Mouse (Mus musculus): Measurements from ENCODE around the gene Upf2.
"Not testable (repeated sequence)": the region's sequence is repeated elsewhere in the genome, so short reads cannot be mapped to it uniquely, and the experiment has no call there.

Gene Upf2

DNA sequence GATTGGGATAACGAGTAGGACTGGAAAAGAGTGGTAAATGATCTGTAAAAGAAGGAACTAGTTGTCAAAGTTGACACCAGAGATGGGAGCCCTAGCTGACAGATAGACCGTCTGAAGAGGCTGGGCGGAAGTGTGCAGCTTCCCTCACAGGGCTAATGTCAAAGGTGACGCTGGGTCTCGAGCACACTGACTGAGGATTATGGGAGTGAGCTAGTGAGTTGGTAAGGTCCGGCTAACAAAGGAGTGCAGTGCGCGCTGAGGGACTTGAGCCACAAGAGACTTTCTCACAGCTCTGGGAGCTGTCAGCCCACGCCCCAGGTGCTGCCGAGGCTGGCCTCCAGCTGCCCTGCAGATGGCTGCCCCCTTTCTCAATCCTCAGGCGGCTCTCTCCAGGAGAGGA lies 119.7 kb downstream of the Upf2 start:
- no peak for DNase-seq (ENCODE audit: low read depth, low spot score)

DNA sequence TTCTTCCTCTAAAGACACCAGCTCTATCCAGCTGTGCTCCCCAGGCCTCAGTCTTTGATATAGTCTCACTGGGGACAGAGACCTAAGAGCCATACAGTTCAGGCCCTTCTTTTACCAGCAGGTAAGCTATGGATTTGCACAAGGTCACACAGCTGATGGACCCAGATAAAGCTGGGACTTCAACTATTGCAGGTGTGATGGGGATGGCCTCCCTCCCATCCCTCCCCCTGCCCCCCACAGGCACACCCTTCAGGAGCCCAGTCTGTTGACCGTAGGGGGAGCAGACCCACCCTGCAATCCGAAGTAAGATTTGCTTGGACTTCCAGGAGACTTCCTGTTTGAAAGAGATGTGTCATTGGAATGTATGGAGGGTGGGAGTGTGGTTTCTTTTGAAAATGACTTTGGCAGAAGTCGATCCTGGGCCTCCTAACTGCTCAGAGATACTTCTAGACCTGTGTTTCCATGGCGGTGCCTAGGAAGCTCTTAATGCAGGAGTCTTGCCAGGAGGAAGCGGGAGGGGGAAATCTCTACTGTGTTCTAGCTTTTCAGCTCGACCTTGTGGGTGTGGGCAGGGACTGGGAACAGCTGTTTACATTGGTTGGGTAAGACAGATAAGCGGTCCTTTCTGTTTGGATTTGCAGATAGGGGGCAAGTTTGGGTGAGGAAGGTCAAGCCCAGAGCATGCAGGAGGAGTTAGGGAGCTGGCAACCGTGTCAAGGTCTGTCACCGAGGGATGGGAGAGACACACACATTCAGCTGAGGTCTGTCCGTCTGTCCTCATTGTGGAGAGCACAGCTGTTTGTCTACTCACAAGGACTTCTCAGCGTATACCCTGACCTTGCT lies 120.5 kb downstream of the Upf2 start:
- DNase-seq (ENCODE audit: low read depth, low spot score) = no peak

DNA sequence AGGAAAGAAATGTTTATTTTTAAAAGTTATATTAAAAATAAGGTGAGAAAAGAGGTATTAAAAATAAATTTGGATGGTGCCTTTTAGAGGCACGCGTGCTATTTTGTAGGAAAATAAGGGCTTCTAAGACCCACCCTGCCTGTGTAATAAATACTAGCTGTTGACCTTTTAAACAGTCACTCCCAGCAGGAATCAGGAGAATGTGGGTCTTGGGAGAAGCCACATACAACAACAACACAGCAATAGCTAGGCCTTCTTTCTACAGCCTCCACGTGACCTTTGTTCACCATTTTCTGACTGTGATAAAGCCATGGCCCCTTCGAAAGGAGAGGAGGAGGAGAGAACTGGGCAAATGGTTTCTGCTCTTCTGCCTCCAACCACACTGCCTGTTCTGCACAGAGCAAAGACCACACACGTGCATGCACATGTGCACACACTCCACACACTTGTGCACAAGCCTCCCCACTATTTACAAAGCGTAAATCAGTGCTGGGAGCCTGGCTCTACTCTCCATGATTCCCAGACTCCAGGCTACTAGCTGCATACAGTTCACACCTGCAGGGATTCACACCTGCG lies 121.5 kb downstream of the Upf2 start:
- DNase-seq (ENCODE audit: low read depth, low spot score) = no peak

DNA sequence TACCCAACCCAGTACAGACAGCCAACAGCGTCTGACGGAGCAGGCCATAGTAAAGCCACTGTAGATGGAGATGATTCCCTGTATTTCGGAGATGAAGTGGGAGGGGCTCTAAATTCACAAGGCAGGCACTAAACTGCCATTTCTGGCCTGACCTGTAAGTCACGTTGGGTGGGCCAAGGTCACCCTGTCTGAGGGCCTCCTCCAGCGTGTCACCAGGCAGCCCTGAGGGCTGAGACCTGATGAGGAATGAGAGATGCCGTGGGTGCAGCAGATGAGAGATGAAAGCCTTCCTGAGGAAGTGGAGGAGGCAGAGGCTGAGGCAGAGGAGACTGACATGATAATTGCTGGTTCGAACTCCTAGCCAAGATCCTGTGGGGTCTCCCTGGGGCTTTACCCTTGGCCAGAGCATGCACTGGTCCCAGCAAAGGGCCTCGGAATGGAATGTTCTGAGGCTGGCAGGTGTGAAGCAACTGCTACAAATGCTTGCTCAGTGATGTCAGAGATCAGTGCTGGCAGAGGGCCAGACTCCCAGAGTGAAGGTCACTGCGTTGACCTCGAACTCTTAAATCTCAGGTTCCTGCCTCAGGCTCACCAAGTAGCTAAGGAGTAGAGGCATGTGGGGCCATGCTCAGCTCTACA lies 123.7 kb downstream of the Upf2 start:
- no peak for DNase-seq (ENCODE audit: low read depth, low spot score)

DNA sequence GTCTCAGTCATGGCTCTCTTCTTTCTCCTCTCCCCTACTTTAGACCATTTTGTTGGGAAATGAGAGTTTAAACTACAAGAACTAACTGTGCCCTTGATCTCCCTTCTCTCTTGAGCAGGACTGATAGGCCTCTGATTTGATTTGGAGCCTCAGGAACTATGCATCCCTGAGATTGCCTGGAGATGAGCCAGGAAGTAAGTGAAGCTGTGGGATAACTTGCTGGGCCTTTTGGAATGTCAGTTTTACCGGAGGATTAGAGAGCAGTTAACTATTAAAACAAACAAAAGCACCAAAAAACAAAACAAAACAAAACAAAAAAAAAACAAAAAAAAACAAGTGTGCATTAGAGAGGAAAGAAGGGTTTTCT lies 124.2 kb downstream of the Upf2 start:
- no peak for DNase-seq (ENCODE audit: low read depth, low spot score)

DNA sequence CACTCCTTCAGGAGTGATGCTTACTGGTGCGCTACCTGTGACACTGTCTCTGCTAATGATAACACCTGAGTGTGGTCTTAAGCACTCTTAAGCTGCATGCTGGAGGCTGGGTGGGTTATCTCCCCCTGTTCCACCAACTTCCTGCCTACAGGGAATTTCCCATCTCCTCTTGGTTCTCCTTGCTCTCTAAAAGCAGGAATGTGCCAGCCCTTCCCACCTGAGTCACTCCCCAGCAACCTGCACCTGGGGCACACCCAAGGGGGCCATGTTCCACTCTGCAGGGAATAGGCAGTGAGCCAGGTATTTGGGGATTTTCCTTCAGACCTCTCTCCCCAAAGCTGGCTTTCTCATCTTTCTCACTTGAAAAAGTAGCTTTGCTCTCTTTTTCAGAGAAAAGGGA lies 128.8 kb downstream of the Upf2 start:
- DNase-seq (ENCODE audit: low read depth, low spot score) = no peak

DNA sequence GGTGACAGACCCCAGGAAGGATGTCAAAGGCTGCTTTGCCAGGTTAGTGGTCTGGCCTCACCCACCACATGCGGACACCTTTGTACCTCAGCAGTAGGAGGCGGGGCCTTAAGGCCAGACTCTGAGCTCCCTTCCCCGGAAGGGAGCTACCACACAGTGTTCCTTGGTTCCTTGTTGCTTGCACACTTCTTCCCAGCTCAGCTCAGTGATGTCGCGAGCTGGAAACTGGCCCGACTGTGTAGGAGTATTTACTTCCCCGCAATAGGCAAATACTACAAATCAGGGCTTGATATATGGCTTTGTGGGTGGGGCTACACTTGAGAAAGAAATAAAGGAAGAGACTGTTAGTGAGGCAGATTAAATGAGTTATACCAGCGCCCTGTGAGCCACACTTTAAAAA lies 129.8 kb downstream of the Upf2 start:
- DNase-seq (ENCODE audit: low read depth, low spot score) = no peak

DNA sequence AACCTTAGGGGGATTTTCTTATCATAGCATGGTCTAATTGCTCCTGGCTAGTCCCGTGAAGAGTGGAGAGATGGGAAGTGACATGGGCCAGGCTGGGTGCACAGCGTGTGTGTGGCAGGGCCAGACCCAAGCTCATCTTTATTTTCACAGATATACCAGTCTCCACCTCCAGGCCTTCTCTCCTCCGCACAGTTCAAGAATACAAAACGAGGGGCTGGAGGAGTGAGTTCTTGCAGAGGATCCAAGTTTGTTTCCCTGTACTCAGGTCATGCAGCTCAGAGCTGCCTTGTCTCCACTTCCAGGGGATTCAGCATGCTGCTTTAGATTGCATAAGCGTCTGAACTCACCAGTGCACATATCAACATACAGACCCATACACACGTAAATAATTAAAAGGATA lies 131.3 kb downstream of the Upf2 start:
- DNase-seq (ENCODE audit: low read depth, low spot score) = no peak

DNA sequence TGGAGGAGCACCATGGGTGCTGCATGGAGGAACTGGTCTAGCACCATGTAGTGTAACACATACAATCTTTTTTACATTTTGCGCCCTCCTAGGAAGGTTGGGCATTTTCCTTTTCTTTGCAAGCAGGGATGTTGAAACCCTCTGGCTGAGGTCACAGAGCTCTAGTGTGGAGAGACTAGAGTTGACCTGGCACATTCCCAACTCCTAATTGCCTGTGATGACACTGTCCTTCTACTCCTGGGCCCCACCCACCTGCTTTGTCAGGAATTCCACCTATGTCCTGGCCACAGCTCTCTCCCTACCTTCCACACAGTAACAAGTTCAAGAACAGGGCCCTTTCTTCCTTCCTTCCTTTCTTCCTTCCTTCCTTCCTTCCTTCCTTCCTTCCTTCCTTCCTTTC lies 132.4 kb downstream of the Upf2 start:
- no peak for DNase-seq (ENCODE audit: low read depth, low spot score)

DNA sequence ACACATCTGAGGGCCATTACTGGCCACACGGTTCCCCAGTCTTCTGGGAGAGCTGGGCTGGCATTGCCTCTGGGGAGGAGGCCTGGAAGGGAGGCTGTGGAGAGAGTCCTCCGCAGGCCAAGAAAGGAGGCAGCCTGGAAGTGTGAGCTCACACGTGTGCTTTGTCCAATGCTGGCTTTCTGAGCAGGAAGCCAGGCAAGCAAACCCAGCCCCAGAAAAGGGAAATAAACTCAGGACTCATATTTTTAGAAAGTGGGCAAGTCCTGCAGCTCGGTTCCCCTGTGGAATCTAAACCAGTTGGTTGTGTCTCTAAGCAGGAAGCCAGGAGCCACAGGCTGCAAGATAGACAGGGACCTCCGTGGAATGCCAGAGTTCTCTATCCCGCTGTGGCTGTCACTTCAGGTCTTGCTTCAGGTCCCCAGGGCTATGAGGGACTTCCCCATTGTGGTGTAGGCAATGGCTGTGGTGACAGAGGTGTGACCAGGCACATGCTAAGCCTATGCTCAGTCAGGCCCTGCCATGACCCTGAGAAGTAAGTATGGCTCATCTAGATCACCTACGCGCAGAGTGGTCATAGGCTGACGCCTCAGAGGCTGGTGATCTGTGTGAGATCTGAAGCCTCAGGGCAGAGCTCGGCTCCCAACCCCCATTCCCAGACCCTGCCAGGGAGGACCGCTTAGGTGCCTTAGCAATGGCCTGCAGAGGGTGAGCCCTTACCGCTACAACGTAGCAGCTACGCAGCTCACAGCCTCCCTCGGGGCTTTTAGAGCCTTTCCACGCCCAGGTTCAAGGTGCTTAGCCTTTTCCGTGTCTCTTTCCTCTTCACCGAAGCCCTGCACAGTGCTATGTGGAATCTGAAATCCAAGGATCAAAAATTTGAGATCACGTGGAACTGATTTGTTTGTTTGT lies 134.6 kb downstream of the Upf2 start:
- DNase-seq (ENCODE audit: low read depth, low spot score) = no peak

DNA sequence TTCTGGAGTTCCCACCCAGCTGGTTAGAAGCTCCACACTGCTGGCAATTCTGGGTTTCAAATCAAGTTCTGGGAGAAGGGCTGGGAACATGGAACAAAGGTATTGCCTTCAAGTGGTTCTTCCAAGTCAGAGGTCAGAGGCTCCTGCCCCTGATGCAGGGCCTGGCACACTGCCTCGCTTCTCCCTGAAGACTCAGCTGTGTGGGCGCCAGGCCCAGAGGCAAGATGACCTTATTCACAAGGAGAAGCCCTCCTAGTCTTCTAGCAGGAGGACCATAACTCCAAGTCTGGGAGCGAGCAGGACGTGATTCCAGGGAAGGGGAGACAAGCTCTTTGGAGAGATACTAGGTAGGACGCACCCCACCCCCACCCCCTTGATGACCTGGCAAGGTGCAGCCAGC lies 135.9 kb downstream of the Upf2 start:
- DNase-seq (ENCODE audit: low read depth, low spot score) = no peak

DNA sequence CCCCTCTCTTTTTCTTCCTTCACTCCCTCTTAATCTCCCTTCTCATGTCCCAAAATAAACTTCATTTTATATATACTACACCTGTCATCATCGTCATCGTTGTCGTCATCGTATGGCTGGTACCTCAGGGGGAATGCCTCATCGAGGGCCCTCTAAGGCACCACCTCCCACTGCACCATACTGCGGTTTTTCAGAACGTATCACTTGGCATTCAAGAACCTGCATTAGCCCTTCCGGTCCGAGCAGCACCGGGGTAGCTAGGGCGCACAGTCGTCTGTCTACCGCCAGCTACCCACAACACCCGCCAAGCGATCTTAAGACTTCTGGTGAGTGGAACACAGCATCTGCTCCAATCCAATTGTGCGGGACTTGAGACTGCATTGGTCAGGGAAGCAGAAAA lies 138.7 kb downstream of the Upf2 start:
- DNase-seq (ENCODE audit: low read depth, low spot score) = not testable (repeated sequence)

DNA sequence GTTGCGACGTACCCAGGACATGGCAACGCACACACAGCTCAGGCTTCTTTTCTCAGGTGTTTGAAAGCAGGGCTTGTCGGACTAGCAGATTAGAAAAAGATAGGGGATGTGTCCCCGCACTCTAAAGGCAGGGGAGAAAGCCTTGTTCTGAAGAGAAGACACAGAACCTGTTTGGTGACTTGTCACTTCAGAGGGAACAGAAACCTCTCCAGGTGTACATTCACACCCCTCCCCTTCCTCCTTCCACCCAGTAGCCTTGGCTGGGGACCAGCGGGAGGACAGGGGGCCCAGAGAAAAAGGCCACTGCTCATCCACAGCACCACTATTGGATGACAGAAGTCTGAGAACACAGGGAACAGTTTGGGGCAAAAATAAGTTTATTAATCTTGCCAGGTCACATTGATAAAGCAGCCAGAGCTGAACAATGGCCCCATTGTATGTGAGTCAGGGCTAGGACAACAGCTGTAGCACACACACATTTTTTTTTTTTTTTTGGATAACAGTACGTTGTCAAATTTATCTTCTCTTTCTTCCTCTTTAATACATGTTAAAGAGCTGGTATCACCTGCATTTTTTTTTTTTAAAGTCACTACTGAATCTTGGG lies 145.9 kb downstream of the Upf2 start:
- DNase-seq (ENCODE audit: low read depth, low spot score) = no peak

DNA sequence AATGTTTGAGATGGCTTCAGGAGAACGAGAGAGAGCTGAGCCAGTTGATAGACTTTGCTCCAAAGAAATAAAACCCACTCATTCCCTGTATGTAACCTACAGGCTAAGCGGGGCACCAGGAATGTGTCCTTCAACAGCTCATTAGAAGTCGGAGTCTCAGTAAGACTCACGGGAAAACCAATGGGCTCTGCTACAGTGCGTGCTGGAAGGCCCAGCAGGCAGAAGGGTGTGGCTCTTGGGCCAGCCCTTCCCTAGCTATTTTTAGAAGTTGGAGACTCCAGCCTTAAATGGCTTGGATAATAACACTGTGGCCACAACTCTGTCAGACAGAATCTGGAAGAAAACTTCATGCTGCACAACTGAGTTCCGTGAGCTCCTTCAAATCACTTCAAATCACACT lies 147.7 kb downstream of the Upf2 start:
- DNase-seq (ENCODE audit: low read depth, low spot score) = no peak

DNA sequence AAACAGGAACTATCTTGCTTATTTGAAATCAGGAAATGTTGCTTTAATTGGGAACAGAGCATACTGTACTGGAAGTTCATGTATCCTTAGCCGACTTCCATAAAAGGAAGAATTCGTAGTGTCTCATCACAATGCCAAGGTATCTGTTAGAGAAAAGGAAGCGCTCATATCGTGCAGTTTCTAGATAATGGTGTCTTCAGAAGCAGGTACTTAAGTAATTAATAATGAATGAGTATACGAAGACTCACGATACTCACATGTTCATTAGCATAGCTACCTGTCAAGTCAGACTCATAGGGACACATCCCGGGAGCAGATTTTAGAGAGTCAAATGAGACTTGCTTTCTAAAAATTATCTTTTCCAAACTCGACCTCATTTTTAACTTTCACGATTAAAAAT lies 148.2 kb downstream of the Upf2 start:
- no peak for DNase-seq (ENCODE audit: low read depth, low spot score)

DNA sequence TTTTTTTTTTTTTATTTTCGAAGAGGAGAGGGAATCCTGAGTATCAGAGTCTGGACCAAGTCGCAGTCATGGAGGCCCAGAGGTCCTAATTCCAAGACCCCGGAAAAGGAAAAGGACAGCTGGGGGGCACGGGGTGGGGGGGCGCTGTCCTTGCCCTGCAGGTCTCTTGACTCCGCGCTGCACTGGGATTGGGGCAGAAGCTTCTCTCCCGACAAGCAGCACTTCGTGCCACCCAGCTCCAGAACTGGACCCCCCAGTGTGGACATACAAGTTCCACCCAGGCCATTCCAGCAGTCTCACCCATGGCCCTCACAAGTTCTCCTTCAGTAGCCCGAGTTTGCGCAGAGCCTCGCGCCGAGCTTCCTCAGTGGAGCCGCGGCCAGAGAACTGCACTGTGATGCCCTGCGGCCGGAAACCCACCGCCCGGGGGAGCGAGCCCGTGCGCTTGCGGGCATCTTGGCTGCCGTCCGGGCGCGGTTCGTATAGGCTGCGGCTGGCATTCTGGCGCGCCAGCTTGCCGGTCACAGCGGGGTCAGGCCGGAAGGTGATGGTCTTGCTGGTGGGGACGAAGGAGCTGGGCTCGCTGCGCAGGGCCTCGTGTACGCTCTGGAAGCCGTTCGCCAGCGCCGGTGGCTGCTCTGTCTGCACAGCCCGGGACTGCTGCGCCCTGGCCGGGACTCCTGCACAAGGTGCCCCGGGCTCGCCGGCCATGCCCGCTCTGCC lies 148.9 kb downstream of the Upf2 start:
- DNase-seq (ENCODE audit: low read depth, low spot score) = no peak

DNA sequence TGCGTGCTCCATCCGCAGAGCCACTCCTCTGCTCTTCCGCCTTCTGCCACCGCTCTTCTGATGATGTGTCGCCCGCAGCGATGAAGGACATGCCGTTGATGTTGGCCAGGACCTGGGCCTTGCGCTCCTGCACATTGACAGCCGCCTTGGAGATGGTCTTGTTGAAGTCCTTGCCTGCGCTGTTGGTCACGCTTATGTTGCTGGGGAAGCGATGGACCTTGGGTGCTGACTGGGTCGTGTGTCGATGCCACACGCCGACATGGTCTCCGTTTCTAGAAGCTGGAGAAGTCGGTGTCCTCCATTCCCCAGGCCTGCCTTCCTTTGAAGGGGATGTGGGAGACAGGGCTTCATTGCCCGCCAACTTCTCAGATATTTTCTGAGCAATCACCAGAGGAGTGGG lies 149.5 kb downstream of the Upf2 start:
- no peak for DNase-seq (ENCODE audit: low read depth, low spot score)

DNA sequence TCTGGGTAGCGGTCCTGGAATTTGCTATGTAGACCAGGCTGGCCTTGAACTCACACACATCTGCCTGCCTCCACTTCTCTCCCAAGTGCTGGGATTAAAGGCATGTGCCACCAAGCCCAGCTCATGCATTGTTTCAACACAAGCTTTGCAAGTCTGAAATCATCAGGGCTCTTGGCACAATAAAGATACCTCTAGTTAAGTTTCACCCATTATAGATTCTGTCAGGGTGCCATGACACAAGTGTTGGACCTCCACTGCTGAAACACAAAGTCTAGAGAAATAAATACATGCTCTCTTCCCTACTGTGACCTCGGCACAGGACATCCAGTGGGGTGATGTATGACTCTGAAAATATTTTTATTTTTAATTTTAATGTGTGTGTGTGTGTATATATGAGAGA lies 154.2 kb downstream of the Upf2 start:
- DNase-seq (ENCODE audit: low read depth, low spot score) = no peak

All from CD4-positive helper T cell, adult 2 months (primary cell).